Mouse (Mus musculus): ENCODE data around the gene Nlgn2. TPM values are rescaled to one million over a fixed set of nuclear protein-coding genes. Genes with fewer than 3 reads are reported as not detected.
A peak's percentile ranks its signal among the peaks of the same experiment; 100 is the strongest.
"Not testable (repeated sequence)": the region's sequence is repeated elsewhere in the genome, so short reads cannot be mapped to it uniquely, and the experiment has no call there.

Gene Nlgn2
- total RNA-seq, 2 experiments from 2014 or later: 227 to 245 TPM

DNA sequence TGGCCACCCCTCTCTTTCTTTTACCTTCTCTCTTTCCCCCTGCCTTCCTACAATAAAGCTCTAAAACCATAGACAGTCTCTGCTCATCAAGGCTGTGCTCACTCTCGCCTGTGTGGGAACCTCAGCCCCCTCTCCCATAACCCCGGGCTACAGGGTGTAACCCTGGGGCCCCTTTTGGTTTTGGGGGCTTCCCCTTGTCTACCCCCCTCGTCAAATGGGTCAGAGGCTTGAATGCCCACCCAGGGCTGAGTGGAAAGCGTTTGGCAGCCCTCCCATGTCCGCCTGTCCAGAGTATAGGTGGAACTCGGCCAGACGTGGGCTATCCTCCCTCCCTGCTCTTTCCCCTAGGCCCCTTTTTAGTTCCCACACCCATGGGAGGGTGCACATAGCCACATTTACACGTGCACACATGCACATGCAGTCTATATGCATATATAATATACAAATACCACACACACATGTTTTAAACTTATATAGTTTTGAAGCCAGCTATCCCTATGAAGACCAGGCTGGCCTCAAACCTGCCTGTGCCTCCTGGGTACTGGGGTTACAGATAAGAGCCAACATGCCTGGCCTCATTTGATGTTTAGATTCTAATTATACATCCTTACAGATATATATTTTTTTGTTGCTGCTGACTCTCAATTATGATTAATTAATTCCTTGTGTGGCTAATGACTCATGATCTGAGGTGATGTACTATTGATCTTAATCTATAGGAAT is 26.7 kb upstream of the Nlgn2 start:
- no peak for DNase-seq (ENCODE audit: low spot score in 2 of 2)

DNA sequence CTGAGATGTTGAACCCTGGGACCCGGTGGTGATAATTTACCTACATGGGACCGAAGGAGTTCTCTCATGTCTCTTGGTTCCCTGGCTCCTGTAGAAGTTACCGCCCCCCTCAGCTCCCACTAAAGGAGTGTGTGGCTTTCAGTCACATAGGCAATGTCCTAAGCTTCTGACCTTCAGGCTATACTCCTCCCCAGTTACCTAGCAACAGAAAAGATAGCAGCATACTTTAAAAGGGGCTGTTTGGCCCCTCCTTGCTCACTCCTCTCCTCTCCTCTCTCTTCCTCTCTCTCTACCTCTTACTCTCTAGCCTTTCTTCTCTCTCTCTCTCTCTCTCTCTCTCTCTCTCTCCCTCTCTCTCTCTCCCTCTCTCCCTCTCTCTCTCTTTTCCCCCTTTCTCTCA is 26.1 kb upstream of the Nlgn2 start:
- not testable (repeated sequence) for DNase-seq (ENCODE audit: low spot score in 2 of 2)

DNA sequence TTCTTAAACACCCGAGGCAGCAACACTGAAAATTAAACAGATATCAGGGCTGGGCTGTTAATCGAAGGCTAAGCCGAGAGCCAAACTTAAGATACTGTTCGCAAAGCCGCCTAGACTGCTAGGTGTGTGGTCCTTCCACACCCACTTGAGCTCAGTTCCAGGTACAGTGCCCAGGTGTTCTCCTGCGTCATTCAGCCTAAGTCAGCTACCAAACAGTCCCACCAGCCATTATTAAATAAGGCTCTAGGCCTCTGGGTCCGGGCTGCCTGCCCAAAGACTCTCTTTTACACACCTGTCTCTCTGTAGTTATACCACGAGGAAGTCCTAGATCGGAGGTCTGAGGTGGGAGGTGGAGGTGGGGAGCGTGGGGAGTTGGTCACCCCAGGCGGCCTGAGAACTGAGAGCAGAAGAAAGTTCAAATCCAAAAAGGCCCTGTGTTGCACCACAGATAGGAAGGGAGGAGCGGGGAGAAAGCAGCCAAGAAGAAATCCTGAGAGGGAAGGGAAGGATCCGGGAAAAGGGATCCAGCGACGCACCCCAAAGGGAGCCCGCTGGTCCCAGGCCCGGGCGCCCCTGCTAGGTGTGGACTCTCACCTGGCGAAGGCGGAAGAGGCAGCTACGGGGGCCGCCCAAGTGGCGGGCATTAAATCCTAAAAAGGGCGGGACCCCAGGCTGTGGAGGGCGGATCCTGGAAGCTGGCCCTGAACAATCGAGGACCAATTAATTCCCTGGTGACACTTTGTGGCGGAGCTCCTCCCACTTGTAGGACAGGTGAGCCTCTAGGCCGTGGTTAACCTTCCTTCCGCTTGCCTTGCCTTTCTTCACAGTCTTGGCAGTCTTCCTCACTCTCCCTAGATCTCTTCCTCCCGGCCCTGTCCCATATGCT is 20.8 kb upstream of the Nlgn2 start, which contains the start of gene Tnk1:
Tnk1 (minus strand) TSS at position 618 of the 886 bp plus-strand sequence.
- no peak for DNase-seq (ENCODE audit: low spot score in 2 of 2)

DNA sequence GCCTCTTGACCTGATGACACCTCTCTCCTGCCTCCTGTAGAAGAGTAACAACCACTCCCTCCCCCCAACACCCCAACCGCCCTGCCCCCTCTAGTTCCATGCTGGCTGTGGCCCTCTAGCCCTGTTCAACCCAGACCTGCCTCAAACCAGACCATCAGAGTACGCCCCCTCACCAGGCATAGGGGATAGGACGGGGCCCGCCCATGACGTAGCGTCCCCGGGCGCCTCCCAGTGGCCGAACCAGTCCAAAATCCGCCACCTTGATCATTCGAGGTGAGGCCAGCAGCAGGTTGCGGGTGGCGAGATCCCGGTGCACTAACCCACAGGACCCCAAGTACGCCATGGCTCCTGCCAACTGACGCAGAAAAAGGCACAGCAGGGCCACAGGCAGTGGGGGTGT is 17.8 kb upstream of the Nlgn2 start:
- DNase-seq (ENCODE audit: low spot score in 2 of 2): no peak

DNA sequence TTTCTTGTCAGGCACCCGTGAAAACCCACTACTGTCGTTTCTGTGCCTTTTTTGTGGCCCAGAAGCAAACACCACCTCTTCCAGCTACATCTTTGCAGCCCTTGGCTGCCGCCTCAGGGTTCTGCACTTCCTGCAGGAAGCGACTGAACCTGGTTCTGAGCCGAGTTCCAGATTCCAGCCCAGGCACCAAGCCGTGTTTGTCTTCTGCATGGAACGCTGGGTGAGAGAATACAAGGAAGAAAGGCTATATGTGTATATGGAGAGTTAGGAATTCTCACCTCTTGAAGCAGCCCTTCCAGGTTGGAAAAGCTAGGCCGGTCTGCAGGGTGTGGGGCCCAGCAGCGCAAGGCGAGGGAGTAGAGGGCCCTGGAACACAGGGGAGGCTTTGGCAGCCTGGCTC is 17.1 kb upstream of the Nlgn2 start:
- no peak for DNase-seq (ENCODE audit: low spot score in 2 of 2)

DNA sequence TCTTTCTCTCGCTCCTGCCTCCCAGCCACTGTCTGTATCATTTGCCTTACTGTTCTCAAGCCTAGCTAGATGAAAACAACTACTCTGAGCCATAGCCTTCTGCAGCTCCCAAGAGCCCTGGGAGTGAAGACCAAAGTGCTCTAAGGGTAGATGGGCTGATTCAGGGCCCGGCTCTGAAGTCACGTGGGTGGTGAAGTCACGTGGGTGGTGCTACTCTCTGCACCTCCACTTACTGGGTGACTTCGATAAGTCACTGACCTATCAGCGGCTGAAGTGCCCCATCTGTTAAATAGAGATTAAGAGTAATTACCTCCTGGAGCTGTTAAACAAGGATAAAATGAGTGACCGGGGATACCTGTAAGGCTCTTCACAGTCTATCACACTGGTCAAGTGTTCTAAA is 16.4 kb upstream of the Nlgn2 start:
- no peak for DNase-seq (ENCODE audit: low spot score in 2 of 2)

DNA sequence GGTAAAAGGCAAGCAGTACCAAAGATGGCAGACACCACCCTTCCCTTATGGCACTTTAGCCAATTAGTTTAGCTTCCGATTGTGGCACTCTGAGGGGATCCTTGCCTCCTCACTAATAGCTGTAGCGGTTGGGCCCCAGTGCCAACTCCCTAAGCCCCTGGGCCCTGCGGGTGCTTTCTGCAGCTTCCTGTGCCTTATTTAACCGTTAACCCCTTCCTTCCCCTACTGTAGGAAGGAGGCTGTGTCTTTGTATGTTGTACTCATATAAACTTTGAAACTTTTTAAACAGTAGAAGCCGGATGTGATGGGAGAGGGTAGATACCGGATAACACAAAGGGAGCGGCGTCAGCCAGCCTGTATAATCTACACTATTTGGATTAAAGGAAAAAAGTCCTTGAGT is 13.2 kb upstream of the Nlgn2 start:
- no peak for DNase-seq (ENCODE audit: low spot score in 2 of 2)

DNA sequence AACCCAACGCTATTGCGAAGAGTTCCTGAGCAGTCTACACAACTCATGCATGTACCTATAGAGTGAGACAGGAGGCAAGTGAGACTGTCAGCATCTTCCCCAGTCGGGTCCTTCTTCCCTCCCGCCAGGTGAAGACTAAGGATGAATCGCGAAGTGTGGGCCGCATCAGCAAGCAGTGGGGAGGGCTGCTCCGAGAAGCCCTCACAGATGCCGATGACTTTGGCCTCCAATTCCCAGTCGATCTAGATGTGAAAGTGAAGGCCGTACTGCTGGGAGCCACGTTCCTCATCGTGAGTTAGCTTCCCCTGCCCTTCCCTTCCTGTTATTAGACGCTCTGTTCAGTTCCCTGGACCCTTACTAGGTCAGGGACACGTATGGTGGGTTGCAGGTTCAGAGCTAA is 12.3 kb upstream of the Nlgn2 start:
- DNase-seq (ENCODE audit: low spot score in 2 of 2): no peak

DNA sequence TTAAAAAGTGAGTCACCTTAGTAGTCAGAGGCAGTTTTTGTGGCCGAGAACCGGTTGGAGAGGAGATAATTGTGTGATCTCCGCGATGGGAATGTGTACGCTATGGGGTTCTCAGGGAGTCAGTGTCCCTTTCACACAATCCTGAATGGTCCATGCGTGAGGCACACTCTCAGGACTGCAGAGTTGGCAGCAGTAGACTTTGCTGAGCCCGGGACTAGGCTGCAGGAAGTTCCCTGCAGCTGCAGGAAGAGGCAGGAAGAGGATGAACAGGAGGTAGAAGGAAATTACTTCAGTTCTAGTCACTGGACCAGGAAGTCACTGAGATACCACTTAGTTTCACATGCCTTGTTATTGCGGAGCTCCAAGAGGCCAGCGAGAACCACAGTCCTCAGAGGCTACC is 11.5 kb upstream of the Nlgn2 start:
- DNase-seq (ENCODE audit: low spot score in 2 of 2): no peak

DNA sequence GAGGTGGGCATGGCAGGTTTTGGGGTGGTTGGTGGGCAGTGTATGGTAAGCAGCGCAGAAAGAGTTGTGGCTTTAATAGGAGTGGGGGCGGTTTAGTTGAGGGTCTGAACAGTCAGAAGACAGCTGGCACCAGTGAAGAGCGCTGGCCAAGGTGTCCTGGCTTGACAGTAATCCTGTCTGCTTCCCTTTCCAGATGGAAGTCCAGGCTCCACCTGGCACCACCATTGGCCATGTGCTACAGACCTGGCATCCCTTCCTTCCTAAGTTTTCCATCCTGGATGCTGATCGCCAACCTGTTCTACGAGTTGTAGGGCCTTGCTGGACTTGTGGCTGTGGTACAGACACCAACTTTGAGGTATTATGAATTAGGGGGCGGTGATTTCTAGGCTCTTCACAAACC is 10.4 kb upstream of the Nlgn2 start:
- DNase-seq (ENCODE audit: low spot score in 2 of 2): no peak

DNA sequence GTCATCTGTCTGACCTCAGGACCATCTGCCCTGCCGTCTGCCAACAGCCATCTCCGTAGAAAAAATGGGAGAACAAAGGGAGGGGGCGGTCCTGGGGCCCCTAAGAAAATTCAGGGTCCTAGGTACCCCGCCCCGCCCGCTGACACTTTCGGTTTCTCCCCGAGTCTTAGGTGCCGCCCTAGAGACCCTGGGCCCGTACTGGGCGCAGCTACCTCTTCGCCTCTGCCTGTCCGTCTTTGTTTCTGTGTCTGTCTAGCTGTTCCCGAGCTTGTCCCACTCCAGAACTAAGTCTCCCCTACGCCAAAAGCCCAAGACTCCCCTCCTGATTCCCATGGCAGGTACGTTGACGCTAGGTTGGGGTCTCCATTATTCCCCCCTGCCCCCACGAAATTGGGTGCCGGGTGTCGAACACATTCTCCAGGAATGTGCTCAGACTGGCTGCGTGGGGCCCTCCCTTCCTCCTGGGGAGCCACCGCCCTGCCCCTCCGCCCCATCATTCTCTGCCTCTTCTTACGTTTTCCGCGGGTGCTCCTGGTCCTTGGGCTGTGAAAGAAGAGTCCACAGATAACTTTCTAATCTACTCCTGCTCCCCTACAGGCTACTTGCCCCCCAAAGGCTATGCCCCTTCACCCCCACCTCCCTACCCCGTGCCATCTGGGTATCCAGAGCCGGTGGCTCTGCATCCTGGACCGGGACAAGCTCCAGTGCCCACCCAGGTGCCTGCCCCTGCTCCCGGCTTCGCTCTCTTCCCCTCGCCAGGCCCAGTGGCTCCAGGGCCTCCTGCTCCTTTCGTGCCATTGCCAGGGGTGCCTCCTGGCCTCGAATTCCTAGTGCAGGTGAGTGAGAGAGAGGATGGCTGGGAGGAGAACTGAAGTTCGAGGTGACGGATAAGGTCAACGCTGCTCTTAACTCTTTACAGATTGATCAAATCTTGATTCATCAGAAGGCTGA is 9.4 kb upstream of the Nlgn2 start:
- peak in 1 of 2 experiments; percentile 37 for DNase-seq (ENCODE audit: low spot score in 2 of 2)

DNA sequence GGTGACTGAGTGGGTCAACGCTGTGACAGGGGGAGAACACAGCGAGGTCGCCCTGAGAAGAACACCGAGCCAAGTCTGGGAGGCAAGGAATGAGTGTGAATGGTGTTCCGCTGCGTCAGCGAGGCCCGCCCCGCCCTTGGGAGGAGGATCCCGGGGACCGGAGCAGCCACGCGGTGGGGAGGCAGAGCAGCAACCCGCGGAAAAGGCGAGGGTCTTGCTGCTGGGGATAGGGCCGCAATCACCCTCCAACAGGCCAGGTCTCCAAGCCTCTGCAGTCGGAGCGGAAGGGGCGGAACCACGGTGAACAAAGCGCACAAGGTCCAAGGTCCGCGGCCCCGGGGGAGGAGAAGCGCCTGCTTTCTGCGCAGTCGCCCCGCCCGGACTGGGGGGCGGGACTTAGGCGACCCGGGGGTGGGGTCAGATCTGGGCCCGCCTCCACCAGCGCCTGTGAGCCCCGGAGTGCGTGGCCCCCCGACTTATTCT is 8.7 kb upstream of the Nlgn2 start, which contains the start of gene Plscr3:
Plscr3 (plus strand) TSS at position 179 of the 483 bp plus-strand sequence.
- DNase-seq (ENCODE audit: low spot score in 2 of 2): peak; percentile 89 to 95

DNA sequence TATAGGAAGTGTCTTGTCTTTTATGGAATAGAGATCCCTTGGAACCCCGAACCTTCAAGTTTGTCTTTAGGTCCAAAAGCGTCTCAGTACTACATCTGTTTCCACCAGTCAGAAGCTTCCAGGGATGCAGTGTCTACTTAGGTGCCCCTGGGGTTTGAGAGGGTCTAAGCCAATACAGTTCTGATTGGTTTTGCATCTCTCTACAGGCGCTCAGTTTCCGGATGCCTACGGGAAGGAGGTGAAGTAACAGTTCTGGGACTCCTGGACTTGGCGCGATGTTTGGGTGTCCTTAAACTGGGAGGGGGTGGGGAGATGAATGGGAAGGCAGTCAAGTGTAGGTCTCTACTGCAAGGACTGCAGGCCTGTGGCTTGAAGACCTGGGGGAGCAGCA is 1.1 kb upstream of the Nlgn2 start:
- DNase-seq (ENCODE audit: low spot score in 2 of 2): no peak

DNA sequence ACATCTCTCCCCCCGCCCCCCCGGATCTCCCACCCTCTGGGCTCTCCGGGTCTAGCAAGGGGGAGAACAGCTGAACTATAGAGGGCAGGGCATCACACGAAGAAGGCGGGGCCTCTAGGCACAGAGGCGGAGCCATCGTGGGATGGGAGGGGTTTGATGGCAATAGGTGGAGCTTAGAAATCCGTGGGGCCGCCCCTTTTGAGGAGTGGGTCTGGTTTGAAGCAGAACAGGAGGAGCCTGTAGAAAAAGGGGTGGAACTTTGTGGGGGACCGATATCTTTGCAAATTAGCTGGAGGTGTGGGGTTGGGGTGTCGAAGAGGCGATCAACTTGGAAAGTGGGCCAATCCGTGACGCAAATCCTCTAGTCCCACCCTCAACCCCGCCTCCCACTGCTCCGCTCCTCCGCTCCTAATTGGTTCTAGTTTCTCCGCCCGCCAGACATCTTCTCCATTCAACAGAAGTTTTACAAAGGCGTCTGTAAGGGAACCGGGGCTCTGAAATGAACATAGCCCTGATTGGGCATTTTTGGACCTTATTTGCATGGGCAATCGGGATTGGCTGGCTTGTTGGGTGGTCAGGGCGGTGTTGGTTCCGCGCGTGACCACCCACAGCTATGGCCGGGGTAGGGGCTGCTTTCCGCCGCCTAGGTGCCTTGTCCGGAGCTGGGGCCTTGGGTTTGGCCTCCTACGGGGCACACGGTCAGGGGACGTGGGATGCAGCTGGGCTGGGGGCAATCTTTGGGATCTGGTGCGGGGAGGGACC is 549 bp upstream of the Nlgn2 start, which contains the start of gene Tmem256:
Tmem256 (plus strand) TSS at position 563 of the 762 bp plus-strand sequence.
- DNase-seq (ENCODE audit: low spot score in 2 of 2): peak; percentile 95 to 97

DNA sequence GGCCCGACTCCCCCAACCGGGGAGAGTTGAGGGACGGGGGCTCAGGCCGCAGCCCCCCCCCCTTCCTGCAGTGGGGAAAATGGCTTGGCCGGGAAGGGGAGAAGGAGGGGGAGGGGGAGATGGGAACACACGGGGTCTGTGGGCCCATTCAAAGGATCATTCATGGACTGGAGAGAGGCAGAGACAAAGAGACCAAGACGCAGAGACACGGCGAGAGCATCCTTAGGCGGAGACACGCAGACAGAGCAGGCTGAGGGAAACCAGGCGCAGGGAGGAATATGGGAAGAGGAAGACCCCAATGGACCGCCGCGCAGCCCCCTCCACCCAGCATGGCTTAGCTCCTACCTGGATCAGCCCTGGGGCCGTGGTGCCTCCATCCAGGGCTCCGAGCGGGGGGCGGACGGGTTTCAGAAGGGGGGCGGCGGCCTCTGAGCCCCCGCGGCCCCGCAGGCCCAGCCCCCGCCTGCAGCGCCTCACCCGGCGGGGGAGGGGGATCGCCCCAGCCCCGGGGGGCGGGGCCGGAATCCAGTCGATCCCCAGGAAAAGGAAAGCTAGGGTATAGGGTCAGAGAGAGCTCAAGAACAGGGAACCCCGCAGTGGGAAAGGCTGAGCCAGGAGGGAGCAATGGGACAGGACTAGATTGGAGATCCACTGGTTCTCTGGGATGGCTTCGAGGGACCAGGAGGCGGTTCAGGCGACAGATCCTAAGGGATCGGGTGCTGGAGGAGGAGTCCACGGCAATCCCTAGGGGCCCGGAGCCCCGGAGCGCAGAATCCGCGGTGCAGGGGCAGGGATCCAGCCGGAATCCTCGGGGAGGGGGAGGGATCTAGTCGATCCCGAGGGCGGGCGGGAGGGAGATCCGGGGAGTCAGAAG is 644 bp downstream of the Nlgn2 start:
- peak; percentile 49 to 68 for DNase-seq (ENCODE audit: low spot score in 2 of 2)

DNA sequence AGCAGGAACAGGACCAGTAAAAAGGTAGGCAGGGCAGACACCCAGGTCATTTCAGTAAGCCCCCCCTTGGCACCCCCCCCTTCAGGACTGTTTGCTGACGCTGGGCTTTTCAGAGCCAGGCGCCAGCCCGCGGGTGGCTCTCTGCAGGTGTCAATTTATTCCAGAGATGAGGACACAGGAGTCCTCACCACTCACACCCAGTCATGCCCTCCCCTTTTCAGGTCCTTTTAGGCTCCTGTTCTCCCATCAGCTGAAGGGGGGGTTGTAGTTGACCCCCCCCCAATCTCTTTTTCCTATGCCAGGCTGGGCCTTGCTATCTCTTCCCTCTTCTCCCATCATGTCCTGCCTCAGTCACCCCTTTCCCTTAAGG is 1.6 kb downstream of the Nlgn2 start:
- DNase-seq (ENCODE audit: low spot score in 2 of 2): no peak

DNA sequence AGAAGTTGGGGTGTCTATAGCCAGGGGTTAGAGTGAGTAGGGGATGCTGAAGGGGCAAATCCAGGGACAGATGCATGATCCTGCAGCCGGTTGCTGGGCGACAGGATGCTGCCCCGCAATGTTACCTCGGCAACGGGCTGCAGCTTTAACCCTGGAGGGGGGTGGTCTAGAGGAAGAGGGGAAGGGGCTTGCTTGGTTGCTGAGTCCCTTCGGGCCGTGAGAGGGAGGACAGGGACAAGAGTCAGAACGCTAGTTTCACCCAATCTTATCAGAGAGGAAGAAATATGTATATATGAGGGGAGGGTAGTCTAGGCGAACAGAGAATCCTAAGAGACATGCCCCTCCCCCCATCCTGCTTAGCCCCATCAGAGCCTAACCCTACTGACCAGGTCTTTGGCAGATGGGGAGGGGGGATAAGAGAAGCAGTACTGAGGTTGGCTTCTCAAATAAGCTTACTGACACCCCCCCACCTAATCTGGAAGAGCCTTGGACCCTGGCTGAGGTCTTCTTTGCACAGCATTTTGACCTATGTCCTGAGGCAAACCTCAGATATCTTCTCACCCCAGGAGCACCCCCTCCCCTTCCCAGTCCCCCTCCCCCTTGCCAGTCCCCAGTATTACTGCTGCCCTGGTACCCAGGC is 2.1 kb downstream of the Nlgn2 start:
- DNase-seq (ENCODE audit: low spot score in 2 of 2): peak in 1 of 2 experiments; percentile 33

DNA sequence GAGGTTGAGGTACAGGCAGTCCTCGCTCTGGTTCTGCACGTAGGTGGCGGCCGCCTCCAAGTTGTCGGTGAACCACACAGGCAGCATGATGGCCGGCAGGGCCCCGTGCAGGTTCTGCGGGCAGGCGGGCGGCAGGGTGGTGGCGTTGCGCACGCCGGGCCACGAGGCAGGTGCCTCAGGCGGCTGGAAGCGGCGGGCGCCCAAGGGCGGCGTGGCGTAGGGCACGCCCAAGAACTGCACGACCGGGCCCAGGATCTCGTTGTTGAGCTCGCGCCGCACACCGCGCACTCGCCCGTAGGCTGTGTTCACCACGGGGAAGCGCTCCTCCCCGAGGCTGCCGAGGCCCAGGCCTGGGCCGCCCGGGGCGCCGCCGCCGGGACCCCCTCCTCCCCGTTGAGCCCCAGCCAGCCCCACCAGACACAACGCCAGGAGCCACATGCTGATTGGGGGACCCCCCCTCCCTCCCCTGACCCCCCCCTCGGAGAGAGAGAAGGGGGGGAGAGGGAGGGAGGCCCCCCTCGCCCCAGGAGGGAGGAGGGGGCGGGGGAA is 3.5 kb downstream of the Nlgn2 start:
- peak in 1 of 2 experiments; percentile 44 for DNase-seq (ENCODE audit: low spot score in 2 of 2)

All from layer of hippocampus, postnatal 10 days (tissue).